Mouse (Mus musculus) bone marrow, adult 2 months (tissue): Measurements from ENCODE around the gene Inha.

Source experiments
- CTCF ChIP-seq: fragments of 200-500 bp; IDR thresholded peaks from 2 replicates; pipeline ENCODE4 v1.5.1; 2011; ENCODE audit warnings: low read length, control low read depth; ENCODE audit not compliant: control insufficient read depth, insufficient read depth
- POLR2A ChIP-seq: fragments of 200-500 bp; IDR thresholded peaks from 2 replicates; pipeline ENCODE4 v1.6.1; 2011; ENCODE audit warnings: low read depth, mild to moderate bottlenecking, control low read depth, low read length, borderline replicate concordance; ENCODE audit not compliant: control insufficient read depth

DNA sequence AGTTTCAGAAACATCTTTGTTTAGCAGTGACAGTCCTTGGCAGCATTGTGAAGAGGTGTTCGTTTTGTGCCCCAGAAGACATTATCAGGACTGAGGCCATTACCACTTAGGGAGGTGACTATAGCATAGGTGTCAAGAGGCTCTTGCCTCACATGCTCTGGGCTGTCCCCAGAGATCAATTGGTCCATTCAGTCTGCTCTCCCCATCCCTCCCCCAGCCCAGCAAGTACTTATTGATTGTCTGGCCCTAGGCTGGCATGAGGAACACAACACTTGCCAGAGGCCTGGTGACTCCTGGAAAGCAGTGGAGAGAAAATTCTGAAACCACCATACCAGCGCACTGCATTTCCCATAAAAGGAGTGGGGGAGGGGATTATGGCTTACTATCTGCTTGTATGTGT, 30.7 kb downstream of the Inha start:
- TF ChIP-seq CTCF (no peak), POLR2A (no peak)
